8 mouse cellular contexts compared by ENCODE assay signal in genomic region chr17:34101604-34102032, GRCm38 (mm10). TPM values are rescaled to one million over a fixed set of nuclear protein-coding genes. Genes with fewer than 3 reads are reported as not detected.
DNase-seq lines count a peak whose midpoint lies in the region; ATAC-seq and TF ChIP-seq lines count a peak whose summit lies in the region.

No protein-coding gene starts in this region.

- peak overlapping the region; percentile 34; the same call in 1 of the 2 replicates for H3K9ac ChIP-seq in forebrain, embryonic 12.5 days
- no peak overlapping the region for H3K9ac ChIP-seq in heart, postnatal 0 days (replicated peaks; ENCODE audit: low read depth, low read length)
- no peak overlapping the region; the same call in 1 of the 2 replicates for H3K9ac ChIP-seq in liver, postnatal 0 days (replicated peaks)
- peak overlapping the region; percentile 50; the same call in 1 of the 2 replicates for H3K9ac ChIP-seq in neural tube, embryonic 13.5 days

- WGBS in forebrain, embryonic 12.5 days: 7% methylated on average over 12 of the region's 12 CpGs
- WGBS in heart, postnatal 0 days: 5% methylated on average over 12 of the region's 12 CpGs
- WGBS in liver, postnatal 0 days (ENCODE audit: insufficient replicate concordance): 2% methylated on average over 12 of the region's 12 CpGs
- WGBS in neural tube, embryonic 13.5 days: 6% methylated on average over 12 of the region's 12 CpGs

- H3K36me3 ChIP-seq in forebrain, embryonic 12.5 days (replicated peaks): no peaks in the 10 kb centered on the region
- H3K36me3 ChIP-seq in heart, postnatal 0 days (replicated peaks; ENCODE audit: control insufficient read depth, insufficient read depth, low read length): no peaks in the 10 kb centered on the region
- H3K36me3 ChIP-seq in liver, postnatal 0 days (replicated peaks; ENCODE audit: insufficient read depth, low read length): no peaks in the 10 kb centered on the region
- no peaks in the 10 kb centered on the region for H3K36me3 ChIP-seq in neural tube, embryonic 13.5 days

- DNase-seq in CD8-positive naive resting alpha-beta T cell, adult 2 months (ENCODE audit: low read depth in 2 of 2, low spot score in 2 of 2): peak; percentile 96 to 98
- peak; percentile 76 for DNase-seq in c-Kit-negative CD71-positive TER-119-positive erythroid progenitor cells, embryonic 14.5 days (ENCODE audit: low read depth, low spot score)
- peak; percentile 86 for DNase-seq in heart, postnatal 0 days (ENCODE audit: low spot score)
- peak; percentile 97 to 98 for DNase-seq in kidney, postnatal 4 days
- DNase-seq in liver, postnatal 0 days: peak; percentile 95
- peak; percentile 63 for DNase-seq in telencephalon, adult 2 months (ENCODE audit: low read depth, low spot score)

- H3K4me3 ChIP-seq in forebrain, embryonic 12.5 days (replicated peaks): no peak overlapping the region
- H3K4me3 ChIP-seq in heart, postnatal 0 days (ENCODE audit: low read depth, low read length): peak overlapping the region; percentile 24; the same call in 1 of the 2 replicates
- H3K4me3 ChIP-seq in liver, postnatal 0 days (ENCODE audit: low read depth, low read length): peak overlapping the region; percentile 42
- H3K4me3 ChIP-seq in neural tube, embryonic 13.5 days: no peak overlapping the region

- peak; percentile 84 for TF ChIP-seq CTCF in heart, postnatal 0 days (IDR thresholded peaks at IDR 0.05; ENCODE audit: low read depth)
- peak; percentile 94 for TF ChIP-seq CTCF in liver, postnatal 0 days (IDR thresholded peaks at IDR 0.05; ENCODE audit: low read depth)

- no peak for TF ChIP-seq EP300 in heart, postnatal 0 days (IDR thresholded peaks at IDR 0.05; ENCODE audit: low read depth)
- TF ChIP-seq EP300 in liver, postnatal 0 days (IDR thresholded peaks at IDR 0.05; ENCODE audit: low read depth): no peak

- no peaks in the 10 kb centered on the region for H3K9me3 ChIP-seq in forebrain, embryonic 12.5 days
- H3K9me3 ChIP-seq in heart, postnatal 0 days (replicated peaks; ENCODE audit: control insufficient read depth, low read length): peaks cover 5% of the 10 kb centered on the region; the same call in 1 of the 2 replicates
- H3K9me3 ChIP-seq in liver, postnatal 0 days (ENCODE audit: low read length): no peaks in the 10 kb centered on the region
- H3K9me3 ChIP-seq in neural tube, embryonic 13.5 days: no peaks in the 10 kb centered on the region

- H3K27me3 ChIP-seq in forebrain, embryonic 12.5 days: peaks cover 8% of the 10 kb centered on the region
- H3K27me3 ChIP-seq in heart, postnatal 0 days (ENCODE audit: control insufficient read depth, insufficient read depth, low read length): no peaks in the 10 kb centered on the region
- no peaks in the 10 kb centered on the region; the same call in 1 of the 2 replicates for H3K27me3 ChIP-seq in liver, postnatal 0 days (ENCODE audit: insufficient read depth, low read length)
- H3K27me3 ChIP-seq in neural tube, embryonic 13.5 days: peaks cover 8% of the 10 kb centered on the region; the same call in 1 of the 2 replicates

- peaks cover 6% of the 10 kb centered on the region for H3K4me1 ChIP-seq in forebrain, embryonic 12.5 days
- H3K4me1 ChIP-seq in heart, postnatal 0 days (ENCODE audit: control insufficient read depth, insufficient read depth): peaks cover 3% of the 10 kb centered on the region; the same call in 1 of the 2 replicates
- peaks cover 13% of the 10 kb centered on the region for H3K4me1 ChIP-seq in liver, postnatal 0 days (ENCODE audit: insufficient read depth)
- H3K4me1 ChIP-seq in neural tube, embryonic 13.5 days (replicated peaks): peaks cover 10% of the 10 kb centered on the region; the same call in 1 of the 2 replicates

- H3K4me2 ChIP-seq in forebrain, embryonic 12.5 days: peak overlapping the region; percentile 43
- peak overlapping the region; percentile 49 for H3K4me2 ChIP-seq in heart, postnatal 0 days (ENCODE audit: low read depth, low read length)
- H3K4me2 ChIP-seq in liver, postnatal 0 days (ENCODE audit: low read depth, low read length): peak overlapping the region; percentile 68
- H3K4me2 ChIP-seq in neural tube, embryonic 13.5 days: peak overlapping the region; percentile 38

- peak; percentile 82 for ATAC-seq in forebrain, embryonic 12.5 days (ENCODE audit: low FRiP score)
- ATAC-seq in heart, postnatal 0 days (ENCODE audit: insufficient read depth, low read depth): peak; percentile 84
- ATAC-seq in liver, postnatal 0 days: peak; percentile 86
- ATAC-seq in neural tube, embryonic 13.5 days (ENCODE audit: low read depth): peak; percentile 87

- no peak overlapping the region for H3K27ac ChIP-seq in forebrain, embryonic 12.5 days
- no peak overlapping the region for H3K27ac ChIP-seq in heart, postnatal 0 days (ENCODE audit: low read depth)
- H3K27ac ChIP-seq in liver, postnatal 0 days (ENCODE audit: low read depth): peak overlapping the region; percentile 85
- no peak overlapping the region for H3K27ac ChIP-seq in neural tube, embryonic 13.5 days (replicated peaks)

RNA-seq across cellular contexts. Expression of gene H2-Oa, which starts 9.5 kb away (rescaled TPM):
- polyA plus RNA-seq in forebrain, embryonic 12.5 days (2016; fragmentation: Nextera tagmentation; extraction: Ambion mirVana): 0.27 and 0.41 TPM in 2 replicates
- not detected in 2 replicates for total RNA-seq in heart, postnatal 0 days (2014; rRNA removed; ENCODE audit: low replicate concordance)
- polyA plus RNA-seq in heart, postnatal 0 days (2015; fragmentation: Nextera tagmentation; extraction: Ambion mirVana): not detected in 2 replicates
- polyA plus RNA-seq in liver, postnatal 0 days (2015; fragmentation: Nextera tagmentation; extraction: Ambion mirVana): 0.72 and 0.85 TPM in 2 replicates
- polyA plus RNA-seq in neural tube, embryonic 13.5 days (2015; fragmentation: Nextera tagmentation; extraction: Ambion mirVana): 0.24 and 0.41 TPM in 2 replicates

RNA-seq across cellular contexts. Expression of gene H2-DMa, which starts 17.7 kb away (rescaled TPM):
- polyA plus RNA-seq in forebrain, embryonic 12.5 days (2016; fragmentation: Nextera tagmentation; extraction: Ambion mirVana): 9.1 and 9.6 TPM in 2 replicates
- 2.6 and 7.2 TPM in 2 replicates for total RNA-seq in heart, postnatal 0 days (2014; rRNA removed; ENCODE audit: low replicate concordance)
- polyA plus RNA-seq in heart, postnatal 0 days (2015; fragmentation: Nextera tagmentation; extraction: Ambion mirVana): 4.2 and 4.6 TPM in 2 replicates
- polyA plus RNA-seq in liver, postnatal 0 days (2015; fragmentation: Nextera tagmentation; extraction: Ambion mirVana): 9.7 and 11.9 TPM in 2 replicates
- 16.0 and 17.7 TPM in 2 replicates for polyA plus RNA-seq in neural tube, embryonic 13.5 days (2015; fragmentation: Nextera tagmentation; extraction: Ambion mirVana)

RNA-seq across cellular contexts. Expression of gene Brd2, which starts 20.8 kb away (rescaled TPM):
- polyA plus RNA-seq in forebrain, embryonic 12.5 days (2016; fragmentation: Nextera tagmentation; extraction: Ambion mirVana): 138 and 146 TPM in 2 replicates
- 83.2 and 87.5 TPM in 2 replicates for total RNA-seq in heart, postnatal 0 days (2014; rRNA removed; ENCODE audit: low replicate concordance)
- 33.4 and 38.4 TPM in 2 replicates for polyA plus RNA-seq in heart, postnatal 0 days (2015; fragmentation: Nextera tagmentation; extraction: Ambion mirVana)
- polyA plus RNA-seq in liver, postnatal 0 days (2015; fragmentation: Nextera tagmentation; extraction: Ambion mirVana): 29.2 and 32.5 TPM in 2 replicates
- 137 and 167 TPM in 2 replicates for polyA plus RNA-seq in neural tube, embryonic 13.5 days (2015; fragmentation: Nextera tagmentation; extraction: Ambion mirVana)

RNA-seq across cellular contexts. Expression of gene H2-DMb2, which starts 41.5 kb away (rescaled TPM):
- not detected in 2 replicates for polyA plus RNA-seq in forebrain, embryonic 12.5 days (2016; fragmentation: Nextera tagmentation; extraction: Ambion mirVana)
- total RNA-seq in heart, postnatal 0 days (2014; rRNA removed; ENCODE audit: low replicate concordance): 1.5 TPM in 1 of 2 replicates, not detected in the other
- 0.33 and 0.38 TPM in 2 replicates for polyA plus RNA-seq in heart, postnatal 0 days (2015; fragmentation: Nextera tagmentation; extraction: Ambion mirVana)
- 1.9 and 2.1 TPM in 2 replicates for polyA plus RNA-seq in liver, postnatal 0 days (2015; fragmentation: Nextera tagmentation; extraction: Ambion mirVana)
- not detected in 2 replicates for polyA plus RNA-seq in neural tube, embryonic 13.5 days (2015; fragmentation: Nextera tagmentation; extraction: Ambion mirVana)

RNA-seq across cellular contexts. Expression of gene H2-DMb1, which starts 51.3 kb away (rescaled TPM):
- 0.38 and 0.69 TPM in 2 replicates for polyA plus RNA-seq in forebrain, embryonic 12.5 days (2016; fragmentation: Nextera tagmentation; extraction: Ambion mirVana)
- 0.19 TPM in 1 of 2 replicates, not detected in the other for total RNA-seq in heart, postnatal 0 days (2014; rRNA removed; ENCODE audit: low replicate concordance)
- 0.65 and 0.90 TPM in 2 replicates for polyA plus RNA-seq in heart, postnatal 0 days (2015; fragmentation: Nextera tagmentation; extraction: Ambion mirVana)
- 3.9 and 4.0 TPM in 2 replicates for polyA plus RNA-seq in liver, postnatal 0 days (2015; fragmentation: Nextera tagmentation; extraction: Ambion mirVana)
- polyA plus RNA-seq in neural tube, embryonic 13.5 days (2015; fragmentation: Nextera tagmentation; extraction: Ambion mirVana): not detected in 2 replicates

Comparison
In these comparisons a context has a peak if more than half of its experiments do, and no peak if none do; other contexts are left out.
1. H3K4me3 ChIP-seq: peak in heart, postnatal 0 days (single experiment) and liver, postnatal 0 days (single experiment); none in forebrain, embryonic 12.5 days (single experiment) and neural tube, embryonic 13.5 days (single experiment).
2. H3K9ac ChIP-seq: peak in forebrain, embryonic 12.5 days (single experiment) and neural tube, embryonic 13.5 days (single experiment); none in heart, postnatal 0 days (single experiment) and liver, postnatal 0 days (single experiment).
3. Peak in every context shown above with its lines, with median percentiles within 50 percentile points of each other: DNase-seq, ATAC-seq and H3K4me2 ChIP-seq.